Mouse (Mus musculus) thymus, adult 2 months (tissue): ENCODE results near the gene Dnajc11. TPM values are rescaled to one million over a fixed set of nuclear protein-coding genes. Genes with fewer than 3 reads are reported as not detected.

ENCODE experiments used
- DNase-seq: peaks from one replicate; pipeline ENCODE4 v3.0.0; 2021
- H3K27ac ChIP-seq: fragments of 200-500 bp; 2 replicates; pipeline ENCODE4 v1.5.1; 2012; ENCODE audit warnings: low read length, control low read depth; ENCODE audit not compliant: control insufficient read depth, insufficient read depth
- H3K27me3 ChIP-seq: fragments of 200-500 bp; 2 replicates; pipeline ENCODE4 v1.6.1; 2012; ENCODE audit warnings: mild to moderate bottlenecking, low read length, moderate library complexity, mixed read lengths; ENCODE audit not compliant: control insufficient read depth, insufficient read depth
- H3K36me3 ChIP-seq: fragments of 200-500 bp; 2 replicates; pipeline ENCODE4 v1.6.1; 2012; ENCODE audit warnings: mild to moderate bottlenecking, low read length, moderate library complexity; ENCODE audit not compliant: control insufficient read depth, insufficient read depth
- H3K4me1 ChIP-seq: fragments of 200-500 bp; replicated peaks from 2 replicates; pipeline ENCODE4 v1.6.1; 2012; ENCODE audit warnings: low read length; ENCODE audit not compliant: control insufficient read depth, insufficient read depth
- H3K4me3 ChIP-seq: fragments of 200-500 bp; 2 replicates; pipeline ENCODE4 v1.5.1; 2012; ENCODE audit warnings: mild to moderate bottlenecking, low read length, control low read depth, moderate library complexity; ENCODE audit not compliant: control insufficient read depth, insufficient read depth
- CTCF ChIP-seq: fragments of 200-500 bp; IDR thresholded peaks from 2 replicates; pipeline ENCODE4 v1.5.1; 2012; ENCODE audit warnings: mild to moderate bottlenecking, control low read depth, low read length, moderate library complexity, borderline replicate concordance; ENCODE audit not compliant: control insufficient read depth, poor library complexity, insufficient read depth; ENCODE audit errors: extremely low read depth
- POLR2A ChIP-seq: fragments of 200-500 bp; IDR thresholded peaks from 2 replicates; pipeline ENCODE4 v1.6.1; 2012; ENCODE audit warnings: mild to moderate bottlenecking, low read length, control low read depth, moderate library complexity; ENCODE audit not compliant: control insufficient read depth, poor library complexity, insufficient read depth; ENCODE audit errors: extremely low read depth
- WGBS: fragments of 180-500 bp; shearing (Covaris S2); methylation state at CpG from one replicate; pipeline ENCODE4 v1.1.7; 2018; 5-methylcytosine and 5-hydroxymethylcytosine counted together
- polyA plus RNA-seq: library from polyadenylated mRNA; depleted of rRNA; stranded (reverse); fragments of >200 nt; gene quantifications from 2 replicates; pipeline ENCODE4 v1.2.3, GENCODE M21; 2012

Gene Dnajc11
- polyA plus RNA-seq, 1 experiment, result 61.4 TPM

DNA sequence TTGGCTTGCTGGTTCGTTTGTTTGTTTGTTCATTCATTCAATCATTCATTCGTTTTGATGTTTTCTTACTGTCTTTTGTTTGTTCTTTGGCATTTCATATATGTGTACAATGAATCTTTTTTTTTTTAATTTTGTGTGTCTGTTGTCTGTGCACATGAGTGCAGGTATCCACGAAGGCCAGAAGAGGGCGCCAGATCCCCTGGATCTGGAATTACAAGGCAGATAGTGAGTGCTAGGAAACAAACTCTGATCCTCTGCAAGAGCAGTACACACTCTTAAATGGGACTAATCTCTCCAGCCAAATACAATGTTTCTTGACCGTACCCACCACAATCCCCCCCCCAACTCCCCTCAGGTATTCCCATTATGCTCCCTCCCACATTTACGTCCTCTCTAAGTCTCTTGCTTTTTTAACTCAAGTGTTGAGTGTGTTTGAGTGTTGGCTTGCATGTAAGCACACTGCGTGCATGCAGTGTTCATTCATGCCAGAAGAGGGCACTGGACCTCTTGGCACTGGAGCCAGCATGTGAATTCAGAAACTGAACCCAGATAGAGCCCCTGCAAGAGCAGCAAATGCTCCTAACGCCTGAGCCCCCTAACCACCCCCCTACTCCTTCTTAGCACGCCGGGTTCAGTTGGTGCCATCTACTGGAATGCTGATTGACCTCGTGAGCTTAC, 33.6 kb upstream of the Dnajc11 start:
- Histone ChIP-seq H3K27ac (no peak overlapping the region), H3K4me3 (no peak overlapping the region), H3K4me1 (no peaks in the 10 kb centered on the region), H3K27me3 (no peaks in the 10 kb centered on the region), H3K36me3 (no peaks in the 10 kb centered on the region)
- WGBS, result 73% methylated on average over 11 of the region's 11 CpGs
- DNase-seq, result no peak
- TF ChIP-seq CTCF (no peak), POLR2A (no peak)

DNA sequence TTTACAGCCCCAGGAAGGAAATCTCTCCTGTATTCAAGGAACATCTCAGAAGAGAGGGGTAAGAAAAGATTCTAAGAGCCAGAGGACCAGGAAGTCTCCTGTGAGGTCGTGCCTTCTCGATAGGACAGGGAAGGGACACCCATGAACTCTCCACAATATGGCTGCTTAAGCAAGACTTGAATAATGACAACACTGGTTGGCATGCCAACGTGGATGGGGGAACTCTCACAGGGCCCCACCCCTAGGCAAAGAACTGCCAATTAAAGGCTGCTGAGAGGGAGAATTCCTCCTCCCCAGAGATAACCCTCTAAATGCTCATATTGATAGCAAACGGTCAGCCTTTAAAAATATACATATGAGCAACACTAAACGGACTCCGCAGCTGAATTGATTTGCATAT, 32.8 kb upstream of the Dnajc11 start:
- no peaks in the 10 kb centered on the region for H3K4me1 ChIP-seq
- no peak overlapping the region for H3K27ac ChIP-seq
- TF ChIP-seq POLR2A (no peak), CTCF (no peak)
- no peak overlapping the region for H3K4me3 ChIP-seq
- DNase-seq, result no peak
- 84% methylated on average over 6 of the region's 6 CpGs for WGBS
- no peaks in the 10 kb centered on the region for H3K36me3 ChIP-seq
- no peaks in the 10 kb centered on the region for H3K27me3 ChIP-seq

DNA sequence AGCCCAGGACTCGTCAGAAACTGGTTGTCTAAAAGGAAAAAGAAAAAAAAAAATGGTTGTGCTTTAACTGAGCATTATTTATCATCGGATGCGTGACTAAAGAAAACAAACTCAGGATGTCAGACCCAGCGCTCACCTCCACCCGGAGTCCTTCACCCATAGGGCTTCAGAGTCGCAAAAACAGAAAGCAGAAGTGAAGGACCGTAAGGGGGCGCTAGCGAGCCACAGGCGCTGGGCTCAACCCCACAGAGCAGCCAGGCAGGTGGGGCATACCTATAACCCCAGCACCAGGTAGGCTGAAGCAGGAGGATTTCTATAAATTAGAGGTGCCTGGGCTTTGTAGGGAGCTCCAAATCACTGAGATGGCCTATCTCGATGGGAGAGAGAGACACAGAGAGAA, 32.1 kb upstream of the Dnajc11 start:
- WGBS, result 60% methylated on average over 11 of the region's 11 CpGs
- no peak overlapping the region for H3K27ac ChIP-seq

DNA sequence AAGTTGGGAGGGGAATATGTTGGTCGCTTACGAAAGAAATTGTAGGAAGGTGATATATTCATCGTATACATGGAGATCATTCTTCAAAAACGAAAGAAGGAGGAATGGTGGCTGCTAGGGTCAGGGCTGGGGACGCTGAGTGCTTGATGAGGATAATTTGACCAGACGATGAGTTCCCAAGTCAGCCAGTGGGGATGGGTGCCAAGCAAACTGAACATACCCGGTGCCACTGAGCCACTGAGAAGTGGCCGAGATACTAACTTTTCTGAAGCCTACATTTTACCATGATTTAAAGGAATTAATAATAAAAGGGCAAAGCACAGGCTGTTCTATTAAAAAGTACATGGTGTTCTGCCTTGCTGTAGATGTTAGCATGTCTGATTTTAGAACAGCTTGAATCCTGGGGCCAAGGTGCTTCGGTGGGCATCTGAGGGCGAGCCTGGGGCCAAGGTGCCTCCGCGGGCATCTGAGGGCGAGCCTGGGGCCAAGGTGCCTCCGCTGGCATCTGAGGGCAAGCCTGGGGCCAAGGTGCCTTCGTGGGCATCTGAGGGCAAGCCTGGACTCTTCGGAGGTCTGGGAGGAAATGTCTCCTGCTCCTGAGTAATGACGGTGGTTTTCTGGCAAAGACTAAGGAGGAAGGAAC, 31.3 kb upstream of the Dnajc11 start:
- TF ChIP-seq POLR2A (no peak), CTCF (no peak)
- Histone ChIP-seq H3K27me3 (no peaks in the 10 kb centered on the region), H3K27ac (no peak overlapping the region), H3K4me3 (no peak overlapping the region), H3K4me1 (no peaks in the 10 kb centered on the region), H3K36me3 (no peaks in the 10 kb centered on the region)
- 65% methylated on average over 17 of the region's 17 CpGs for WGBS
- no peak for DNase-seq

More for the DNA sequence above, 32.1 kb upstream of the Dnajc11 start:
- no peaks in the 10 kb centered on the region for H3K36me3 ChIP-seq
- DNase-seq, result no peak
- no peak overlapping the region for H3K4me3 ChIP-seq
- TF ChIP-seq CTCF (no peak), POLR2A (no peak)
- H3K4me1 ChIP-seq, result no peaks in the 10 kb centered on the region
- no peaks in the 10 kb centered on the region for H3K27me3 ChIP-seq

DNA sequence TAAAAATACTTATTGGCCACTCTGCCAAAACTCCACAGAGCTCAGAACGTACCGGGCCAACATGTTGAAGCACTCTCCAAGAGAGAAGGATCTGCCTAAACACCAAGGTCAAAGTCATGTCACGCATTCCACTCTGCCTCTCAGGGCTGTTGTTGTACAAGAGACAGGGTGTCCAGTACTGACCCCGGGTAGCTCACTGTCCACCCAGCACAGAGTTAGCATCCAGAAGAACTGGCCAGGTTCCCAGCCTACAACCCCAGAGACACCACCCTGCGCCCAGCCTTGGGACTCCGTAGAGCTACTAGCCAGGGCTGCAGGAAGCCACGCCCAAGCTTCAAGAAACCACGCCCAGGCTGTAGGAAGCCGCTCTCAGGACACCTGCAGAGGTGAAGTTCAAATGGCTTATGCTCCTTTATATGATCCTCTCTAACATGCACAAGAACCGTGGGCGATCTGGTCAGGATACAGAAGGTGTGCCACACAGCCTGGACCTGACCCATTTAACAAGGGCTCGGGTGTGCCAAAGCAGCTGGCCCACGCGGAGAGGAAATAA, 30.7 kb upstream of the Dnajc11 start:
- DNase-seq, result no peak
- no peaks in the 10 kb centered on the region for H3K27me3 ChIP-seq
- H3K4me1 ChIP-seq, result no peaks in the 10 kb centered on the region
- TF ChIP-seq CTCF, result no peak
- TF ChIP-seq POLR2A, result no peak
- H3K4me3 ChIP-seq, result no peak overlapping the region
- H3K27ac ChIP-seq, result no peak overlapping the region
- 30% methylated on average over 14 of the region's 14 CpGs for WGBS
- no peaks in the 10 kb centered on the region for H3K36me3 ChIP-seq

DNA sequence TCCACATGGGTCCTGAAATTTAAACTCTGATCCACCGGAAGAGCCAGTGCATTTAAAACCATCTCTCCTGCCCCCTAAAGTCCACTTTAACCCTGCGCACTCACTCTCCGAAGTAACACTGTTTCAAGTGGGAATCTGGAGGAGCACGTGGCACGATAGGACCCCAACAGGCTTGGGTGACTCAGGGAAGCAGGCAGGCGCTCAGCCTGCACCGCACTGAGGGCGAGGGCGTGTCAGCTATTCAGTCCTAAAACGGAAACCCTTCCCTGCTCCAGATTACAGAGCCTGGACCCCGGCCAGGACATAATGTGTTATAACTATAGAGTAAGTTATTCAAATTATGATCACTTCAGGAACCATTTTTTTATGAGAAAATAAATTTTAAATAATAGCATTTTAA, 29.4 kb upstream of the Dnajc11 start:
- TF ChIP-seq POLR2A (no peak), CTCF (no peak)
- Histone ChIP-seq H3K4me1 (no peaks in the 10 kb centered on the region), H3K4me3 (no peak overlapping the region), H3K27ac (no peak overlapping the region), H3K36me3 (no peaks in the 10 kb centered on the region), H3K27me3 (no peaks in the 10 kb centered on the region)
- WGBS, result 80% methylated on average over 11 of the region's 11 CpGs
- DNase-seq, result no peak

DNA sequence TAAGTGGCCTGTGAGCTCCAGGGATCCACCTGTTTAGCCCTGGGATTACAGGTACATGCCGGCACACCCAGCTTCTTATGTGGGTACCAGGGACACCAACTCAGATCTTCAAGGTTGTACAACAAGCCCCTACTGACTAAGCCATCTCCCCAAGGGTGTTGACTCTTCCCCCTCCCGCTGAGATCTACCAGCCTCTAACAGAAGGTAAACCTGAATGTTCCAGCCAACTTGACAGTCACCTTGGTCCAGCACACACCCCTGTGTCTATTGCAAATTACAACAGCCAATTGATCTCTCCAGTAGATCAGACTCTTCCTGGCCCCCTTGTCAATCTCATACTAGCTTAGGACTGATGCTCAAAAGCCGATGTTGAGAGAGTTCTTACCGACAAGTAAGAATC, 27.9 kb upstream of the Dnajc11 start:
- Histone ChIP-seq H3K4me3 (no peak overlapping the region), H3K27ac (no peak overlapping the region), H3K36me3 (no peaks in the 10 kb centered on the region), H3K27me3 (no peaks in the 10 kb centered on the region), H3K4me1 (no peaks in the 10 kb centered on the region)
- TF ChIP-seq CTCF (no peak), POLR2A (no peak)
- no peak for DNase-seq
- 91% methylated on average over 4 of the region's 4 CpGs for WGBS
